Mouse (Mus musculus): Measurements from ENCODE around the gene Il5ra. TPM values are rescaled to one million over a fixed set of nuclear protein-coding genes. Genes with fewer than 3 reads are reported as not detected.

Gene Il5ra
- polyA plus RNA-seq (2012; rRNA removed; ENCODE audit: low replicate concordance) = 0.19 and 0.30 TPM in 2 replicates

DNA sequence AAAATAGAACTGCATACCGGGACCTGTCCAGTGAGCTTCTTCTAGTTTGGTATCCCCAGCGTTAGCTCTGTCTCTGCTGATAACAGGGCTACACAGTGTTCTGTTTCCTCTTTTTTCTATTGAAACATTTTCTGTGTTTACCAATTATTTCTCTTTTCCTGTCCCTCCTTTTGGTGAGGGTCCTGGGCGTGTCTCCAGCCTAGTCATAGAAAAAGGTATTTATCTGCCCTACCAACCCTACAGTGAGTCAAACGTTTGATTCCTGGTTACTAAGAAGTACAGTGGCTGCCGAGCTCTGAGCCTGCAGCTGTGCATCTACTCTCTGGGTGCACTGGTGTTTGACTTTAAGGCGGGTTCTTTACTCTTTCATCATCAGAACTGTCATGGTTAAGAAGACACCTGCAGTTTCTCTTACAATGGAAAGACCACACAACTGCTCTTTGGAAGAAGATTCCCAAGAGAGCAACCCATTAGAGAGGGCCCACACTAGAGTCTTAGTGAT, at the start of gene Il5ra:
Gene Il5ra (minus strand): TSS at position 151 of the 502 bp plus-strand sequence.

GRCm38 (mm10) chr6:106768640-106769289, 19.9 kb upstream of the Il5ra start, which contains the start of gene Trnt1:
Gene Trnt1, plus strand, starts transcription at chr6:106769120.

Other genes starting within 250 kb of the Il5ra start
- 4.3 and 7.2 TPM in 2 replicates for gene Trnt1, start 20.1 kb upstream of the Il5ra start, polyA plus RNA-seq (2012; rRNA removed; ENCODE audit: low replicate concordance)
- gene Crbn, start 51.0 kb upstream of the Il5ra start, polyA plus RNA-seq (2012; rRNA removed; ENCODE audit: low replicate concordance) = 5.5 and 14.0 TPM in 2 replicates